Mouse (Mus musculus): ENCODE measurements around the gene Tk1.
A peak's percentile ranks its signal among the peaks of the same experiment; 100 is the strongest.
"Not testable (repeated sequence)": the region's sequence is repeated elsewhere in the genome, so short reads cannot be mapped to it uniquely, and the experiment has no call there.

Gene Tk1

GRCm38 (mm10) chr11:117846640-117847039 is 20.7 kb upstream of the Tk1 start:
- DNase-seq (ENCODE audit: low spot score): no peak

- DNase-seq (ENCODE audit: low spot score): no peak
These were observed 19.8 kb upstream of the Tk1 start for GRCm38 (mm10) chr11:117845651-117846050.

- DNase-seq (ENCODE audit: low spot score): no peak
These were observed 19.1 kb upstream of the Tk1 start for GRCm38 (mm10) chr11:117844997-117845396.

GRCm38 (mm10) chr11:117843434-117843833 is 17.5 kb upstream of the Tk1 start:
- DNase-seq (ENCODE audit: low spot score): no peak

DNA sequence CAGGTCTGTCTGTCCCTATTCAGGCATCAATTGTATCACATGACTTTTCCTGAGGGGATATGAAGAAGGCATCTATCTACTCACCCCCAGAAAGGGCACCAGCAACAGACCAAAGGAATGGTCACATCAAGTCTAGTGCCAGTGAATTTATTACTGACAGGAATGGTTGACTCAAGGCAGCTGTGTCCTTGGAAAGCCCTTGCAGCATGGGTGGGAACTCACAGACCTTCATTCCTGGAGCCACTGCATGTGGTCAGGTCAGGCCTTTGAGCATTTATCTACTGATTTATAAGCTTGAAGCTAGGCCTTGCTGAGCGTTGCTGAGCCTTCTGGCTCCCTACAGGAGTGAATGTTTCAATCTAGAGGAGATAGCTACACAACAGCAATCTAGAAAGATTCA is 15.0 kb upstream of the Tk1 start:
- DNase-seq (ENCODE audit: low spot score): no peak

GRCm38 (mm10) chr11:117839021-117839420 is 13.1 kb upstream of the Tk1 start:
- no peak for DNase-seq (ENCODE audit: low spot score)

DNA sequence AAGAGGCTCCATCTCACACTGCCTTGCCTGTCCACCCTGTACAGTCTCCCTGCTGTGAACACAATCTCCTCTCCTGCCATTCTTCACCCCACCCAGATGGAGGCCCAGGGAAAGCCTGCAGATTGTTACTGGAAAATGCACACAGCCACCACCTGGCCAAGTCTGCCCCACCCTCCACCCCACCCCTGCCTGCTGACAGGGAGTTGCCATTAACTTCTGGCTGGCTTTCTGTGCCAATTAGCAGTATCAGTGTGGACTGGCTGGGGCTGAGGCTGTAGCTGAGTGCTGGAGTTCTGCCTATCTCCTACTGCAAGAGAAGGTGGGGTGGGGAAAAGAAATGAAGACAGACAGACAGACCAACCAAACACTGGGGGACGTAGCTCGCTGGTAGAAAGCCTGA is 12.7 kb upstream of the Tk1 start:
- peak; percentile 65 for DNase-seq (ENCODE audit: low spot score)

DNA sequence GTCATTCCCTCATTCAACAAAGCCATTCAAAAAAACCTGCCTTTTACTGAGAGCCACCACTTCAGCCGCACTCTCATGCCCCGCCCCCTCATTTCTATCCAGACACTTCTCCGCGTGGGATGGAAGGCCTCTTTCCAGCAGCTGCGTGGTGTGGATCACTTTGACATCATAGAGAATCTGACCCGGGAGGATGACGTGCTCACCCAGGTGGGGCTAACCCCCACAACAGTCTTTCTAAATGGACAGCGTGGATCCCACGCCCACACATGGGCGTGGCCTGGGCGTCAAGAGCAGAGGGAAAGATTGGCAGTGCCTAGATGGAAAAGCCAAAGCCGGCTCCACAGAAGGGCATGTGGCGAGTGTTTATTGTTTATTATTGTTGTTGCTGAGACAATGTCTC is 10.4 kb upstream of the Tk1 start:
- DNase-seq (ENCODE audit: low spot score): peak; percentile 58

DNA sequence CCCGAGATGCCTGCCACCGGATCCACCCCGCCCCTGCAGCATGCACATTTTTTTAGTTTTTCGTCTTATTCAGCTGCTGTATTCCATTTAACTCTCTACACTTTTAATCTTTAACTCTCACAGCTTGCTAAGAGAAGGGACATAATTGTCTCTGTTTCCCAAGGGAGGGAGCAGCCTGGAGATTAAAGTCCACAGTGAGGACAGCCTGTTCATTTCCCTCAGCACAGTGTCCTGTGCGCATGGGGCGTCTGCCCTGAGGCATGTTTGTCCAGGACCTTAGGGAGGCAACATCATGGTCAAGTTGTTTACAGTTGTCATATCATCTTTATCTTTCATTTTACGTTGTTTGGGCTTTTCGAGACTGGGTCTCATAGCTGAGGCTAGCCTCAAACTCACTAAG is 8.2 kb upstream of the Tk1 start:
- no peak for DNase-seq (ENCODE audit: low spot score)

DNA sequence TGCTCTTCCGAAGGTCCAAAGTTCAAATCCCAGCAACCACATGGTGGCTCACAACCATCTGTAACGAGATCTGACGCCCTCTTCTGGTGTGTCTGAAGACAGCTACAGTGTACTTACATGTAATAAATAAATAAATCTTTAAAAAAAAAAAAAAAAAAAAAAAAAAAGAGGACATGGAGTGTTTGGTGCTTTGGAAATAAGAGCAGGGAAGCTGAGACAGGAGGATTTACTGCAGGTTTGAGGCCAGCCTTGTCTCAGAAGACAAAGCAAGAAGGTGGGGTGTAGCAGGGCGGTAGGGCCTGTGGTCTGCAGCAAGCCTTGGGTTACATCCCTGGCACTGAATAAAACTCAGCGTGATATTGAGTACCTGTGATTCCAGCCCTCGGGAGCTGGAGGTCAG is 7.6 kb upstream of the Tk1 start:
- DNase-seq (ENCODE audit: low spot score): not testable (repeated sequence)

GRCm38 (mm10) chr11:117832086-117832969 is 6.4 kb upstream of the Tk1 start:
- peak; percentile 95 for DNase-seq (ENCODE audit: low spot score)

DNA sequence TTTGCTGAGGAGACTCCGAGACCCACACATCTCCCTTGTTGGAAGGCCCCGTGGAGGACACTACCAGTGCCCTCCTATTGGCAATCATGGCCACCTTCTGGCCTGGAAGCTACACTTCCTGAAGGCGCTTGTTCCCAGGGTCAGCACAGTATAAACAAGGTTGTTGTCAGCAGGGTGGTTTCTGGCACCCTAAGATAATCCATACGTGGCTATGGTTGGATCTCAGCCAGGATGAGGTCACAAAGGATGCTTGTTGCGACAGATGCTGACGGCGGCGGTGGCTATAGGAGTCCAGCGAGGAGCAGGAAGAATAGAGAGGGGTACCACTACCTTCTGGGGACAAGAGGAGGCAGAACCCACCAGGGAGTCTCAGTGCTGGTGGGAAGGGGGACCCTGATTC is 4.5 kb upstream of the Tk1 start:
- peak; percentile 78 for DNase-seq (ENCODE audit: low spot score)

- DNase-seq (ENCODE audit: low spot score): no peak
These were observed 3.9 kb upstream of the Tk1 start for GRCm38 (mm10) chr11:117829671-117830215.

- peak; percentile 51 for DNase-seq (ENCODE audit: low spot score)
These were observed 3.2 kb upstream of the Tk1 start for GRCm38 (mm10) chr11:117828888-117829604.

- peak; percentile 75 for DNase-seq (ENCODE audit: low spot score)
These were observed 2.4 kb upstream of the Tk1 start for GRCm38 (mm10) chr11:117828149-117828887.

GRCm38 (mm10) chr11:117827386-117827785 is 1.5 kb upstream of the Tk1 start:
- no peak for DNase-seq (ENCODE audit: low spot score)

- no peak for DNase-seq (ENCODE audit: low spot score)
These were observed 1.0 kb upstream of the Tk1 start for GRCm38 (mm10) chr11:117826916-117827315.

DNA sequence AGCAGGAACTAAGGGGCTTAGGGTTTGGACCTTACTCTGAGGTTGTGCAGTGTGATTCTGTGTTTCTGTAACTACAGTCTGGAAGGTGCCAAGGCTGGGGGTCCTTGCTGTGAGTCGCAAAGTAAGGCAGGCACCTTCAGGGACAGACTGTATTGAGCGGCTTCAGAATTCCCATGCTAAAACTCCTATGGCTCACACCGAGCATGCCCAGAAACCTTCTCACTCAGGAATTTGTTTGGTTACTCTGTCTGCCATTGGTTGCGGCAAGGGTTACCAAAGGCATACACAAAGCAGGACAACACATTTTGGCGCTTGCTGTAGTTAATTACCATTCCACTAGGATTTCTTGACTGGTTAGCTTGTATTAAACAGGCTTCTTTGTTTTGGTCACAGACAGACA is 272 bp upstream of the Tk1 start:
- DNase-seq (ENCODE audit: low spot score): no peak

DNA sequence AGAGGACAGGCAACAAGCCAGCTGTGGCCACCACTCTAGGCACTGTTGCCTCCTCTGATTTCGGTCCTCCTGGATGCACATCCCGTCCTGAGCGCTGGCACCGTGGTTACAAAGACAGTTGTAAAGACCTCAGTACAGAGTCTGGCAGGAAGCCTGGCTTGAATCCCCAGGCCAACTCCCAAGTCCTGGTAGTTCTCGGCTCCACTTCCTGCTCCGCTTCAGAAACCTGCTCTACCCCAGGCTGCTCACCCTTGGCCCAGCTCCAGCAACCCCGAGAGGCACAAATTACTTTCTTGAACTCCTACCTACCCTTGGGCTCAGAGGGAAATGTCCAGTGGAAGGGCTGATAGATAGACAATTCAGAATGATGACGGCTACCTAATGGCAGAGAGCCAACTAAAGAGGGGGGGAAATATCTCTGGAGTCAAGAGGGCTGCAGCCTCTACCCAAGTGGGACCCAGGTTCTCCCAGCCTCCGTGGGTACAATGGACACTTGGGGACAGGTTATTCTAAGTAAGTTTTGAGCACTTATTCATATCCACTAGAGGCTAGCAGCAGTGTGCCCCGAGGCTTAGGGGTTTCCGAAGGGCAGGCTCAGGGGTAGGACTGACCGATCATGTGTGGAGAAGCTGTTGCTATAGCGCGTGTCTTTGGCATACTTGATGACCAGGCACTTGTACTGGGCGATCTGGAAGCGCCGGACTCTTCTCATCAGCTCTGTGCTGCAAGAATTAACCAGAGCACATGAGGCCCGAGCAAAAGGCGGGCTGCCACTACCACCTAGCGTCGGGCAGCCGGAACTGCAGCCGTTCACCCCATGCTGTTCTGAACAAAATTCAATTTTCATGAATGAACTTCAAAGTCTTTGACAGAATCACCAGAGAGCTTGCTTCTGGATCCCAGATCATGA is 1.6 kb downstream of the Tk1 start:
- DNase-seq (ENCODE audit: low spot score): peak; percentile 81

- DNase-seq (ENCODE audit: low spot score): no peak
These were observed 2.5 kb downstream of the Tk1 start for GRCm38 (mm10) chr11:117823411-117823810.

GRCm38 (mm10) chr11:117822728-117823241 is 3.1 kb downstream of the Tk1 start:
- DNase-seq (ENCODE audit: low spot score): no peak
